Mouse (Mus musculus) gastrocnemius, postnatal 10 days (tissue): ENCODE measurements around the gene Rps3a1. TPM values are rescaled to one million over a fixed set of nuclear protein-coding genes. Genes with fewer than 3 reads are reported as not detected.
"Not testable (repeated sequence)": the region's sequence is repeated elsewhere in the genome, so short reads cannot be mapped to it uniquely, and the experiment has no call there.

Experiments
- DNase-seq: peaks from one replicate; pipeline ENCODE4 v3.0.0; 2021; ENCODE audit warnings: mixed read lengths
- total RNA-seq, 2 experiments: library from RNA; stranded (reverse); gene quantifications; 2 replicates each; pipeline ENCODE4 v1.2.3; 2021

The Rps3a1 gene
- total RNA-seq, 2 experiments from 2014 or later = 713 to 722 TPM

DNA sequence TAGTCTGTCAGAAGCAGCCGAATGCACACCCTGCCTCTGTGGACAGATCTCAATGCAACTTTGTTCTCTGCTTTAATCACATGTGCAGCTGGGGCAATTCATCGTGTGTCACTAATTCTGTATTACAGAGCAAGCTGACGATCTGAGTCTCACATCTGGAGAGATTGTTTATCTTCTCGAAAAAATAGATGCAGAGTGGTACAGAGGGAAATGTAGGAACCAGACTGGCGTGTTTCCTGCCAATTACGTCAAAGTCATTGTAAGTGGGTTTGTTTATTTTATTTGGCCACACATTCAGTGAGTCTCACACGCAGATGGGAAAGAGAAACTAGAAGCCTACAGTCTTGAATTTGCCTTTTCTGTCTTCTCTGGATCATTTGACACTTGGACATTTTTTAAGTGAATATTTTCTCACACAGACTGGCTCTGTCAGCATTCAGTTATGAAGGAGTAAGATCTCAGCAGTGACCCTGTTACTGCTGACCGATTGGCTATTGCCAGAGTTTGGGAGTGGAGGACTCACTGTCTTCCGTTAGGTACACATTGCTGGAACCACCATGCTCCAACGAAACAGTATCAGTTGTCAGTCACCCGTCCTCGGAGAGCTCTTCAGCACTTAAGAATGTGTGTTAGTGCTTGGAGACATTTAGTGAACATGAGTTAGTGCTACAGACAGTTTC, 27.7 kb downstream of the Rps3a1 start:
- DNase-seq = no peak

DNA sequence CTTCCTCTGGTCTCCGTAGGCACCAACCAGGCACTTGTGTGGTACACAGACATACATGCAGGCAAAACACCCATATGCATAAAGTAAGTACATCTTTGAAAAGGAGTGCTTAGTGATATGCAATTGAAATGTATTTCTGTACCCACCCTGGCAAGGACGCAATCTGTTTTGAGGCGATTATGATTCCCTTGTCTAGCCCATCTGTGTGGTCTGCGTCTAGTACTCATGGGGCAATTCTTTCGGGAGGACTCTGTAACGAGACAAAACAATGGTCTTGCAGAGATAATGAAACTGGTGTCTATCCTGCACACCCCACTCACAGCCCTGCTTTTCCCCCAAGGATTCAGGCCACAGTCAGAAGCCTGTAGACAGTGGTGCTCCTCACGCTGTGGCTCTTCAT, 29.7 kb downstream of the Rps3a1 start:
- no peak for DNase-seq

DNA sequence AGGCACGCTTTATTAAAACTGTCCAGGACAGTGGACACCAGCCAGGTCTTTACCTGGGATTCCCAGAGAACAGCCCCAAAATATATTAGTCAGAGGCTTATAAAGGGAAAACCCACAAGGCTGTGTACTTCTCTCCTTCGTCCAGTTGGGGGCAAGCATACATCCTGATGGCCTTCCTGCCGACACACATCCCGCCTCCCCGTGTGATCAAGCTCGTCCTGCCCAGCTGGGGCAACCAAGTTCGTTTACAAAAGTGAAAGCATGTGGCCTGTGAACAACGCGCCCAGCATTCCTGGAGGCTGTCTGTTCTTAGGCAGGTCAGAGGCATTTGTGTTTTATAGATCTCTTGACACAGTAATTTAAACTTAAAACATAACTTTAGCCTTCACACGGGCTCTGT, 32.4 kb downstream of the Rps3a1 start:
- peak; percentile 14 for DNase-seq

DNA sequence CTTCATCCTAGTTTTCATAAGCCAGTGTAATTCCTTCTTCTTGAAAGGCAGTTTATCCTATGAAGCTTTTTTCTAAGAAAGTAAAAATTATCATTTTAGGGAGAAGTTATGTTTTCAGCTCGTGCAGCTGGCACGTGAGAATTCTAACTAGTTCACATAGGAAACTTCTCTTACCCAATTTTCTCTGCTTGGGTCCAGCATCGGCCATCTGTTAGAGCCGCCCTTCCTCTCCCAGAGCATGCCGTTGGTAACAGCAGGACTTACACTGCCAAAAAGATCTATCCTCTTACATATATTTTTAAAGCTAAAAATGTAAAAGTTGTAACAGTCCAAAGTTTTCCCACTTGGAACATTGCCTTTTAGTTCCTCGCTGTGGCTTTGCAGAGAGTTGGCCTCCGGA, 33.4 kb downstream of the Rps3a1 start:
- no peak for DNase-seq

DNA sequence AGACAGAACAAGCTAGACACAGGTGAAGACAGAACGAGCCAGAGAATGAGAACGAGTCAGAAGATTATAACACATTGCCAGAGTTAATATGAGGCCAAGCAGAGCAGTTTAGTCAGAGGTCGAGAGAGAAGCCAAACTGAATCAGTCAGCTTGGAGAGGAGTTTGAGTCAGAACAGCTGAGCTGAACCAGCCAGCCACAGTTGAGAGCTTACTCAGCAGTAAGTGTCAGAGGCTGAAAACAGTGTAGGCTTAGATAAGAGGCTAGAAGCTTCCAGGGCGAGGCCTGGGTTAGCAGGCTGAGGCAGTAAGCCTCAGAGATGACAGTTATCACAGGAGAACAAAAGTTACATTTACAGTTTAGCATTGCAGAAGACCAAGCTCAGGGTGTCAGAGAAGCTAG, 33.9 kb downstream of the Rps3a1 start:
- no peak for DNase-seq

DNA sequence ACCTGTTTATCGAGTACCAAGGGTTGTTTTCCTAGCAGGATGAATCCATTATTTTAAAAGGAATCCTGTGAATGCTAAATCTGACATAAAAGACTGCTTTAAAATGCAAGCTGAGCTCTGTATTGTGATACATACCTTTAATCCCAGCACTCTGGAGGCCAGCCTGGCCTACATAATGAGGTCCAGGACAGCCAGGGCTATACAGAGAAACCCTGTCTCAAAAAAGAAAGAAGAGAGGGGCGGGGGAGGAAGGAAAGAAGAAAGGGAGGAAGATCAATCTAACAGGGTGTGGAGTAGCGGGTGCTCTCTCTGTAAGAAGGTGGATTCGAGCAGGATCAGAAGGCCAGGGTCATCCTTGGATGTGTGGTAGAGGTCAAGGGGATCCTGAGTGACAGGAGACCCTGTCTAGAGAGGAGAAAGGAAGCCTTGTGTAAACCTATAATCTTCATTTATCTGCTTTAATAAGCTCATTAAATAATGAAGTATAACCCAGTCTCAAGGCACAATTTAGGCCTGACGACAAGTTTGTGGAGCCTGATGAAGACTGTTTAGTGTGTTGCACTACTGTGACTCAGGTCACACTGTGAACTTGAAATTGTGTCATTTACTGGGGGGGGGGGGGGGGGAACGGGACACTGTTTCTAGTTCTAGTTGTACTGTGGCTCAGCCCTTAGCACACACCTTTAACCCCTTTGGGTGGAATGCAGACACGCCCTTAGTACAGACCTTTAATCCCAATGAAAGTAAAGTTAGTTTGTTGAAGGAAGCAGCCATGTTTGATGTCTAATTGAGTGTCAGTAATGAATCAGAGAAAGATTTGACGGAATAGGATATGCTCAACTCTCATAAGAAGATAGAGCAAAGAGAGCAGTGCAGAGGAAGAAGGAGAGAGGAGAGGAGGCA, 34.6 kb downstream of the Rps3a1 start:
- no peak for DNase-seq

DNA sequence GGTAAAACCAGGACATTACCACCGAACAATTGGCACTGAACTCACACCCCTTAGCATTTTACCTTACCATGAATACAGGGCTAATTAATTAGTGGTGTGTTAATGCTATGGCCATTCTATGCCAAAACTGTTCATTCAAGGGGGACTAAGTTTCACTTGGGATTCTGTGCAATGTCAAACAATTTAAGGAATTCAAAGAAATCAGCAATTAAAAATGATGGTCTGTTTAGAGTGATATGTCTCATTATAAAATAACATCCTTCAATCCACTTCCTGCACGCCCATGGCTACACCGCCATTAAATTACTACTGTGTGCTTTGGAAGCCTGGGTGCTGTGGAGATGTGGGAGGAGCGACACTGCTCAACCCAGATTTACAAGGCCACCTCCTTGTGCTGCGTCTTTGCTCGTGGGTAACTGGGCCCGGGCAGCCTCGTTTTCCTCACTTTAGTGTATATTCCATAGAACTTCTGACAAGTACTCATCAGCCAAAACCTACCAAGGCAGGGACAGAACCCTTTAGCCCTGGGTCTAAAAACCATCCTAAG, 36.3 kb downstream of the Rps3a1 start:
- DNase-seq = no peak

DNA sequence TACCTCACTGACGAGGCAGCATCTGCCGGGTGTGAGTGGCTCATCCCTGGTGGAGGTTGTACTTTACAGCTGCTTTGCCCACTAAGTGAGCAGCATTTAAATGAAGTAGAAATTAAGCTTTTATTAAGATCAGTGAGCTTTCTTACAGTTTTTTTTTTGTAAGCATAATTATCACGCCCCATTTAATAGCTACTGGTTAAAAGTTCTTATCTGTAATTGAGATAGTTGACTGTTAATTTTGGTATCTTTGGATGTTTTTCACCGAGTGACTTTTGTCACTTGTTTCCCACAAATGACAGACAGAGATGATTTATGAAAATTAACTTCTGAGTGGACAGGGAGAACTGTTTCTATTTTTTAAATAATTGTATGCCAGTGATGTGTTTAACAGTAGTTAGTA, 37.6 kb downstream of the Rps3a1 start:
- DNase-seq = no peak

DNA sequence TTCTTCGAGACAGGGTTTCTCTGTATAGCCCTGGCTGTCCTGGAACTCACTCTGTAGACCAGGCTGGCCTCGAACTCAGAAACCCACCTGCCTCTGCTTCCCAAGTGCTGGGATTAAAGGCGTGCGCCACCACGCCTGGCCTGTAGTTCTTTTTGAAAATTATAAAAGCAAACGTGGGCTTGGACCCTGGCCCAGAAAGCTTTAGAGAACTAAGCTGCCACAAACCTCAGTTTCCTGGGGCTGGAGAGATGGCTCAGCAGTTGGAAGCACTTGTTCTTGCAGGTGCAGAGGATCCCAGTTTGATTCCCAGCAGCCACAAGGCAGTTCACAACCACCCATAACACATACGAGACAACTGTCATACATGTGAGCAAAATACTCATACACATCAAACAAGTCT, 38.1 kb downstream of the Rps3a1 start:
- not testable (repeated sequence) for DNase-seq

DNA sequence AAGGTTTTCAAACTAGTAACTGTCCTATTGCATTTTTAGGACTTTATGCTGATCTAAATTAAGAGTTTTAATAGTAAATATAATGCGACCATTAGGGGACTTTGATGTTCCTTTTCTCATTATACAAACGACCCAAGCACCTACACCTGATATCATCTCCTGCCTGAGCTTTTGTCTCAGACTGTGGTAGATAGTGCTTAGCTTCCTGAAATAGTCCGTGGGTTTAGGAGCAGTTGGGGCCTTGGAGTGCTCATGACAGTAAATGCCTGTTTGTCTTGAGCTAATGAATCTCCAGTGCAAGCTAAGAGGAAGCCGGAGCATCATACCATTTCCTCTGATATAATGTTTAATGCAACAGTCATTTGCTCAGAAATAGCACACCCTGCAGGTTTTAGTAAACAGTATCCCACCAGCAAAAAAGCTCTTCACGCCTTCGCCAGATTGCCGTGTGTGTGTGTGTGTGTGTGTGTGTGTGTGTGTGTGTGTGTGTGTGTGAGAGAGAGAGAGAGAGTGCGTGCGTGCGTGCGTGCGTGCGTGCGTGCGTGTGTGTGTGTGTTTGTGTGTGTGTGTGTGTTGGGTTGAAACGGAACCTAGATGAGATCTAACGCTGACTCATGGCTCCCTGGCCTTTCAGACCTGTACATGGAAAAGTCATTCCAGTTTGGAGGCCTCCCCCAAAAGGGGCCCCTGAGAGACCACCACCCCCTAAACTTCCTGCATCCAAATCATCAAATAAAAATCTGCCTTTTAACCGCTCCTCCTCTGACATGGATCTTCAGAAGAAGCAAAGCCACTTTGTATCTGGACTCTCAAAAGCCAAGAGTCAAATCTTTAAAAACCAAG, 38.8 kb downstream of the Rps3a1 start:
- DNase-seq = no peak

DNA sequence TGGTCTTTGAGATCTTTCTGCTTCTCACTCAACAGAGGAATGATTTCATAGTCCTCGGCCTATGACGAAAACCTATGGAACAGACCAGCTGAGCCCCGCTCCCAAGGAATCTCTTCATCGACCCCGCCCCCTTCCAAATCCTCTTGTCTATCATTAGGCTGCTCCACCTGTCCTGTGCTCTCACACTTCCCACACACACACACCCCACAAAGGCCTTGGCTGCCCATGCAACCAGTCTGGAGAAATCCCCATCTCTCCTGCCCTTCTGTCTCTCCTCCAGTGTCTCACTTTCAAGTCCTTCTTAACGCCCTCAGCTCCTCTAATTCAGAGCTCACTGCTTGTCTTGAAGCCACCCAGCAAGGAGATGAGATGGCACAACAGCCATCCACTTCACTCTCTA, 40.5 kb downstream of the Rps3a1 start:
- no peak for DNase-seq

DNA sequence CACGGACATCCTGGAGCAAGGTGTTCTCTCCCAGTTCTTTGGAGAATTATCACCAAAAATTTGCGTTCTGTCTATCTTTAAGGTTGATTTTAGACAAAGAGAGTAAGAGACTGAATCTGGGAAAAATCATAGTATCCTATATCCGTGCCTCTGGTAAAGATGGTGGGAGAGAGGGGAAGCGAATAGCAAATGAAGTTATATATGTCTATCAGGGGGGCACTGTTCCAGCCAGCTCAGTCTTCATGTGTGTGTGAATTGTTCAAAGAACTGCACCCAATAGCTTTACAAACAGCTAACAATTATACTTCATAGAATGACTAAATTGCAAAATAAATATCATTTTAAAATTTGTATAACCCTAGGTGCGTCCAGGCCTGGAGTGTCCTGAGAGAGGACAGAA, 48.6 kb downstream of the Rps3a1 start:
- DNase-seq = no peak

DNA sequence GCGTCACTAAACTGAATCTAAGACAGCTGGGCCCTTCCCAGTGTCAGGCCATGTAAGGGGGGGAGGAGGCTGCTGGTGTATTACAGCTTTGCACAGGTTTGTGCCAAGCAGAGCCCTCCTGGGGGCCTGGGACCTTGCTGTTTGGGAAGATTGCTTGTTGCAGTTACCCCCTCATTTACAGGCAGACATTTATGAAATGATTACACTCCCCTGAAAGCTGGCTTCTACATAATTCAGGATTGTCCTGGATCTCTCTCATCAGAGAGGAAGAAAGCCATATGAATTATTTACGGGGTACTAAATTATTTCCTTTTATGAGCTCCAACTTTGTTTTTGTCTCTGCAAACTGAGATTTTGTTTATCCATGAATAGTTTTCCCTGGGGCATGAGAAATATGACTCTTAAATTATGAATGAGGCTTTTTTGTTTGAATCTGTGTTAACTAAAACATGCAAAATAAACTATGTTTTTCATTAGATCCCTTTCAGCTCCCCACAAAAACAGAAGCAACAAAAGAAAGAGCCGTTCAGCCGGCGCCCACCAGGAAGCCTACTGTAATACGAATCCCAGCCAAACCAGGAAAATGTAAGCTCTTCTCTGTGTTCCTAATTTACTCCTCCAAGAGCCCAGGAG, 49.2 kb downstream of the Rps3a1 start:
- DNase-seq = no peak

Other genes starting within 250 kb of the Rps3a1 start
- gene Sh3d19, start 171.6 kb downstream of the Rps3a1 start, total RNA-seq = 10 to 100 TPM; 26.7 to 35.6 TPM
- gene Prss48, start 140.2 kb downstream of the Rps3a1 start, total RNA-seq = not detected
- 10 to 100 TPM; 22.7 to 24.1 TPM for gene Lrba, start 82.0 kb upstream of the Rps3a1 start, total RNA-seq